Mouse (Mus musculus): ENCODE measurements at regions not wholly inside any gene's neighbourhood (a gene's known extent, or its start where the extent isn't known, plus 50 kb on each side); places are given as distances from the start of the nearest gene placed in this dataset.

DNA sequence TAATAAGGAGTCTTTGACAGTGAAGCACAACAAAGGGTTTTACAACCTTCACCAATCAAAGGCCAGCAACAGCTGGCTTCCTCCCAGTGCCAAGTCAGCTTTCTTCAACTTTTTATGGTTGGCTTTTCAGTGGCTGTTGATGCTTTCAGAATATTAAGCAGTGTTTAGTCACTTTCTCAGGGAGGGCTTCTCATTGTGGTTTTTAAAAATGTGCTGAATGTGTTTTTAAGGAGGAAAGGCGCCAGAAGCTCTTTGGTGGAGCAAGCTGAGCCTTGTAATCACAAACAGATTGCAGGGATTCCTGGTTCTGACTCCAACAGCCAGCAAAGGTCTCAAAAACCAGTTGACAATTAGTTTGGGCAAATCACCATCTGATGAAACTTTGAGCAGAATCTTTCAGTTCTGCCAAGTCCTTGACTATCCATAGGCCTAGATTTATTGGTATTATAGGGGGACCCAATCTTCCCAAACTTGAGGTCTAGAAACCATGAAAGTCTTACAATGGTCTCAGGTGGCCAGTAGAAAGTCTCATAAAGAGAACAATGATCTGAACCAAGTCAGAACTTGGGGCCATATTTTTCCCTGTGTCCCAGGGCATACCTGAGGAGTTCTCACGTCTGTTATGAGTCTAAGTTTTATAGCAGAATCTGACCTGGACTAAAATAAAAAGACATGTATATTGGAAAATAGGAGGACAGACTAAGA lies 251.9 kb upstream of the Cpeb2 start:
- no peak for TF ChIP-seq POLR2A (IDR thresholded peaks at IDR 0.05; ENCODE audit: low read depth, low read length)
- TF ChIP-seq CTCF (IDR thresholded peaks at IDR 0.05; ENCODE audit: extremely low read depth, insufficient read depth, insufficient read length, insufficient replicate concordance) = no peak
